Mouse (Mus musculus): Measurements from ENCODE around the gene A430033K04Rik.
A peak's percentile ranks its signal among the peaks of the same experiment; 100 is the strongest.

DNA sequence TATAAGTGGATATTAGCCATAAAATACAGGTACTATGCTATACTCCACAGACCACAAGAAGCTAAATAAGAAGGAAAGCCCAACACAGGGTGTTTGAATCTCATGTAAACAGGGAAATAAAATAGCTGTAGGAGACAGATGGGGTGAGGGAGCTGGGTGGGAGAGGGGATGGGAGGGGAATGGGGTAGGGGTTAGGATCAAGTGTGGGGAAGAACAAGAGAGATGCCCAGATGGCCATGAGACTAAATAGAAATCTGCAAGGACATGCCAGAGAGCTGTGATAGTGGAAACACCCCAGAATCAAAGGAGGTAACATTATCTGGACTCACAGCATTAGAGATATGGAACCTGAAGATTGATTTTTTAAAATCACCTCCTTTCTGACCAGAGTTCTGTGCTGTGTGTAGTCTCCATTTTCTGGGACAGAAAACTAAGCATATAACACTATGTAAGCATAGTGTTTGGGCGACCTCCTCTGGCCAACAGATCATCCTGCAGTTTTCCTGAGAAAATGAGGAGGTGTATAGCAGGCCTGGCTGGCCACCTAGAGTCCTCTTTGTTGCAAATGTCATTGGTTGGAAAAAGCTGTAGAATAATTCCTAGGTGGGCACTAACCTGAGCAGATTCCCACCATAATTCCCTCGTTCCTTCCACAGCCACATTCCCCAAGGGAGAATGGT is 34.0 kb downstream of the A430033K04Rik start:
- TF ChIP-seq CTCF (IDR thresholded peaks at IDR 0.05; ENCODE audit: low read depth) (peak; percentile 68), EP300 (IDR thresholded peaks at IDR 0.05; ENCODE audit: low read depth) (no peak)
